Mouse (Mus musculus) heart, embryonic 10.5 days (tissue): ENCODE data around the gene Dock8. TPM values are rescaled to one million over a fixed set of nuclear protein-coding genes. Genes with fewer than 3 reads are reported as not detected.

ENCODE experiments used
- DNase-seq: peaks from one replicate; pipeline ENCODE4 v3.0.0-alpha.2; 2017; ENCODE audit warnings: low spot score
- H3K27ac ChIP-seq: fragments of 300-500 bp; sonication (generic); 2 replicates; pipeline ENCODE4 v1.5.1; 2016; ENCODE audit warnings: mild to moderate bottlenecking
- H3K27me3 ChIP-seq: fragments of 300-500 bp; sonication (generic); 2 replicates; pipeline ENCODE4 v1.6.1; 2016; ENCODE audit warnings: mild to moderate bottlenecking; ENCODE audit not compliant: poor library complexity, insufficient read depth, severe bottlenecking
- H3K36me3 ChIP-seq: fragments of 300-500 bp; sonication (generic); 2 replicates; pipeline ENCODE4 v1.6.1; 2016; ENCODE audit warnings: mild to moderate bottlenecking, moderate library complexity
- H3K4me1 ChIP-seq: fragments of 300-500 bp; sonication (generic); 2 replicates; pipeline ENCODE4 v1.6.1; 2016; ENCODE audit warnings: mild to moderate bottlenecking
- H3K4me3 ChIP-seq: fragments of 300-500 bp; sonication (generic); 2 replicates; pipeline ENCODE4 v1.5.1; 2016; ENCODE audit warnings: mild to moderate bottlenecking, moderate library complexity
- H3K9me3 ChIP-seq: fragments of 300-500 bp; sonication (generic); 2 replicates; pipeline ENCODE4 v1.6.1; 2016; ENCODE audit warnings: mild to moderate bottlenecking, moderate library complexity
- WGBS: fragments of 180-500 bp; shearing (Covaris S2); methylation state at CpG from one replicate; pipeline ENCODE4 v1.1.7; 2016; 5-methylcytosine and 5-hydroxymethylcytosine counted together
- polyA plus RNA-seq: library from polyadenylated mRNA; unstranded; fragments of >200 nt; fragmentation: Nextera tagmentation; extraction: Ambion mirVana; gene quantifications from 2 replicates; pipeline ENCODE4 v1.2.1, GENCODE M21; 2016

Gene Dock8
- polyA plus RNA-seq, 1 experiment from 2014 or later: 3.3 TPM

GRCm38 (mm10) chr19:24983857-24984498, 15.4 kb upstream of the Dock8 start:
- Histone ChIP-seq H3K9me3 (no peaks in the 10 kb centered on the region), H3K36me3 (no peaks in the 10 kb centered on the region), H3K4me3 (no peak overlapping the region), H3K27me3 (no peaks in the 10 kb centered on the region), H3K27ac (no peak overlapping the region), H3K4me1 (no peaks in the 10 kb centered on the region)
- no peak for DNase-seq
- 75% methylated on average over 7 of the region's 7 CpGs for WGBS

GRCm38 (mm10) chr19:24985045-24985444, 14.3 kb upstream of the Dock8 start:
- no peaks in the 10 kb centered on the region for H3K36me3 ChIP-seq
- DNase-seq: no peak
- H3K27ac ChIP-seq: no peak overlapping the region
- no peaks in the 10 kb centered on the region for H3K9me3 ChIP-seq
- no peak overlapping the region for H3K4me3 ChIP-seq
- no peaks in the 10 kb centered on the region for H3K4me1 ChIP-seq
- no peaks in the 10 kb centered on the region for H3K27me3 ChIP-seq
- 92% methylated on average over 2 of the region's 2 CpGs for WGBS

DNA sequence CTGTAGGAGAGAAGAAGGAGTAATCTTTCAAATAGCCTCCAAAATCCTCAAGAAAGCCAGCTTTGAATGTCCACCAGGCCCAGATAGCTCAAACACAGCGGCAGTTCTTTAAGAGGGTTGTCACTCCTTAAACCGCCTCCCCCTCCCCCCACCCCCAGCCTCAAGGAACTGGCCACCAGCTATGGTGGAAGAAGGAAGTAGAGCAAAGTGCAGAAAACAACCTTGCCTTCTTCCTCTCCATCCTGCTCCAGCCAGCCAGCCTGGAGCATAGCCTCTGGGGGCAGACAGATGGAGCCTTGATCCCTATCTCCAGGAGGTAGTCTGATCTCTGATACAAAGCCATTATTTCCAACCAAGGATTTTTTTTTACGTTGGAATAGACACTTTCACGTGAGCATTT, 12.0 kb upstream of the Dock8 start:
- no peak overlapping the region for H3K4me3 ChIP-seq
- H3K27me3 ChIP-seq: no peaks in the 10 kb centered on the region
- no peak for DNase-seq
- no peaks in the 10 kb centered on the region for H3K36me3 ChIP-seq
- H3K27ac ChIP-seq: no peak overlapping the region
- H3K4me1 ChIP-seq: no peaks in the 10 kb centered on the region
- 56% methylated on average over 4 of the region's 4 CpGs for WGBS
- no peaks in the 10 kb centered on the region for H3K9me3 ChIP-seq

DNA sequence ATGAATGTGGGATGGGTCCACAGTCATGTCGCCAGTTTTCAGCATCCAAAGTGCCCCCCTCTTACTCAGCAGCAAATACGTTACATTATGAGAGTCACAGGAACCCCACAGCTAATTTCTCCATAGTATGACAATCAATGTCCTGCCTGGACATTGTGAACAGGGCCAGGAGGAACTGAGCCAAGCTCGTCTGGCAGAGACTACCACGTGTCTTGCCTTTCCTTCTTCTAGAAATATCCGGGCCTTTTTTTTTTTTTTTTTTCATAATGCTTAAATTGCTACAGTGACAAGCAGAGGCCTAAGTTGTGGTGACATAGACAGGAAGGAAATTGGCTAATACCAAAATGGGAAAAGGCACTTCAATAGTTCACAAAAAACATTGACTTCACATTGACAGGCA, 10.5 kb upstream of the Dock8 start:
- WGBS: 80% methylated on average over 5 of the region's 5 CpGs
- no peak for DNase-seq
- H3K27ac ChIP-seq: no peak overlapping the region
- no peak overlapping the region for H3K4me3 ChIP-seq
- no peaks in the 10 kb centered on the region for H3K9me3 ChIP-seq
- H3K36me3 ChIP-seq: no peaks in the 10 kb centered on the region
- H3K4me1 ChIP-seq: no peaks in the 10 kb centered on the region
- H3K27me3 ChIP-seq: no peaks in the 10 kb centered on the region

DNA sequence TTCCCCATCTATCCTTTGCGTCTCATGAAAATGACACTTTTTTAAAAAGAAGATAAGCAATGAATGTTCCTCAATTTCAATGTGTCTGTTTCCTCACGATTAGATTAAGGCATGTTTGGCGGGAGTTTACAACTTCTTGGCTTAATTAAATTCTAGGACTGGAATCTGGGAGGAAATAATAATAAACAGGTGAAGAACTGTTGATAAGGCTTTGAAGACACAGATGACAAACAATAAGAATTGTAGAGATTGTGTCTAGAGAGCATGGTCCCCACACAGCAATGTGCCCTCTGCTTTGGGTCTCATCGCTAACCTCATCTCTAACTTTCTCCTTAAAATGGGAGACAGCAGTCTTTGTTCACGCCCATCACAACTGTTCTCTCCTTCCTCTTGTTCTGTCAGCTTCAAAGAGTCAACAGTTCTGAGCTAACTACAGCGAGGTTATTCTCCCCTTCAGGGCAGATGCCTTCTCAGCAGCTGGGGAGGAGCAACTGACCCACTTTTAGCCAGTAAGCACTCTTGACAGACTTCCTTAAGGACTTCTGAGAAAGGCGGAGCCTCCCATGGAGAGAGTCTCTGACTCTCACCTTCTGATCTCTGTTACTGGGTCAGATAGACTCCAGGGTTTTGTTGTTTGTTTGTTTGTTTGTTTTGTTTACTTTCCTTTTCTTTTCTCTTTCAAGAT, 9.1 kb upstream of the Dock8 start:
- no peak overlapping the region for H3K27ac ChIP-seq
- 59% methylated on average over 7 of the region's 7 CpGs for WGBS
- H3K4me3 ChIP-seq: no peak overlapping the region

DNA sequence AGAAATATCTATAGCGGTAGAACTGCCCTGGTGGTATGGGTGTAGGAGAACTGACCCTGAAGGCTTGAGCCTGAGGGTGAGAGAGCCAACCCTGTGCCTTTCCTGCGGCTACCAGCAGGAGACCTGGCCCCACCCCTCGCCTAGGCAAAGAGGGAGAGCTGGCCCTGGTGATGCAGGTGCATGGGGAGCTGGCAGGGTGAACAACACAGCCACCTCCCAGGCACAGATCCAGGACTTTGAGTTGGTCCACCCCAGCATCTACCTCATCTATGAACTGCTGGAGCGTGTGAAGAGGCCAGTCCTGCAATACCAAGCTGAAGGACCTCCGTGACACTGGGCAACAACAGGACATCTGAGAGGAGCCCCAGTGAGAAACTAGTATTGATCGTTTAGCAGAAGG, 5.8 kb upstream of the Dock8 start:
- H3K4me1 ChIP-seq: 0 out of 2 replicates have a peak, but pooled peaks cover 7% of the 10 kb centered on the region
- H3K27me3 ChIP-seq: peaks cover 25% of the 10 kb centered on the region
- H3K27ac ChIP-seq: no peak overlapping the region
- no peaks in the 10 kb centered on the region for H3K36me3 ChIP-seq
- no peak for DNase-seq
- 67% methylated on average over 6 of the region's 6 CpGs for WGBS
- H3K4me3 ChIP-seq: no peak overlapping the region
- no peaks in the 10 kb centered on the region for H3K9me3 ChIP-seq

More for the DNA sequence above, 9.1 kb upstream of the Dock8 start:
- no peaks in the 10 kb centered on the region for H3K9me3 ChIP-seq
- no peaks in the 10 kb centered on the region for H3K27me3 ChIP-seq
- DNase-seq: no peak
- no peaks in the 10 kb centered on the region for H3K36me3 ChIP-seq
- 0 out of 2 replicates have a peak, but pooled peaks cover 7% of the 10 kb centered on the region for H3K4me1 ChIP-seq

- H3K36me3 ChIP-seq: no peaks in the 10 kb centered on the region
- DNase-seq: no peak
- H3K4me1 ChIP-seq: 0 out of 2 replicates have a peak, but pooled peaks cover 7% of the 10 kb centered on the region
- H3K27me3 ChIP-seq: peaks cover 34% of the 10 kb centered on the region
- WGBS: 30% methylated on average over 8 of the region's 8 CpGs
- no peaks in the 10 kb centered on the region for H3K9me3 ChIP-seq
- no peak overlapping the region for H3K4me3 ChIP-seq
- no peak overlapping the region for H3K27ac ChIP-seq
These were observed 4.4 kb upstream of the Dock8 start for GRCm38 (mm10) chr19:24994900-24995299.

GRCm38 (mm10) chr19:24996815-24997704, 2.3 kb upstream of the Dock8 start:
- H3K27me3 ChIP-seq: peaks cover 55% of the 10 kb centered on the region
- no peak overlapping the region for H3K27ac ChIP-seq
- H3K36me3 ChIP-seq: no peaks in the 10 kb centered on the region
- H3K4me3 ChIP-seq: no peak overlapping the region
- no peaks in the 10 kb centered on the region for H3K9me3 ChIP-seq
- 58% methylated on average over 12 of the region's 12 CpGs for WGBS
- no peak for DNase-seq
- H3K4me1 ChIP-seq: 0 out of 2 replicates have a peak, but pooled peaks cover 7% of the 10 kb centered on the region

DNA sequence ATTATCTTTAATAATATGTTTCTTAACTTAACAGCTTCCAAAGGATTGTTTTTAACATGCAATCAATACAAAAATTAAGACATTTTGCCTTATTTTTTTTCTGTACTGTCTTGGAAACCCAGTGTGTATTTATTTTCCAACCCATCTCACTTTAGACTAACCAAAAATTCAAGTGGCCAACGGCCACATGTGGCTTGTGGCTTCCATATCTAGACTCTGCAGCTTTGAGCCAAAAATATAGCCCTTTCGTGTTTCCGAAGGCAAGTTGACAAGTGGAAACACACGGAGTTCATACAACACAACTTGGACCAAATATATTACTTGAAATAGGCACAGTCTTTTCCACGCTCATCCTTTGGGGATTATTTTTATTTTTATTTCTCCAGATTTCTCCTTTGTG, 773 bp upstream of the Dock8 start:
- Histone ChIP-seq H3K27ac (no peak overlapping the region), H3K9me3 (no peaks in the 10 kb centered on the region), H3K27me3 (peaks cover 59% of the 10 kb centered on the region), H3K36me3 (no peaks in the 10 kb centered on the region), H3K4me3 (peak overlapping the region; percentile 89; the same call in 1 of the 2 replicates), H3K4me1 (0 out of 2 replicates have a peak, but pooled peaks cover 7% of the 10 kb centered on the region)
- WGBS: 62% methylated on average over 5 of the region's 5 CpGs
- no peak for DNase-seq

- 17% methylated on average over 9 of the region's 9 CpGs for WGBS
- no peak overlapping the region for H3K27ac ChIP-seq
- peak overlapping the region; percentile 89 for H3K4me3 ChIP-seq
- H3K36me3 ChIP-seq: no peaks in the 10 kb centered on the region
- no peak for DNase-seq
- peaks cover 59% of the 10 kb centered on the region for H3K27me3 ChIP-seq
- peaks cover 4% of the 10 kb centered on the region; the same call in 1 of the 2 replicates for H3K4me1 ChIP-seq
- H3K9me3 ChIP-seq: no peaks in the 10 kb centered on the region
These were observed 819 bp downstream of the Dock8 start for GRCm38 (mm10) chr19:25000153-25000552.

- Histone ChIP-seq H3K9me3 (no peaks in the 10 kb centered on the region), H3K4me1 (peaks cover 4% of the 10 kb centered on the region; the same call in 1 of the 2 replicates), H3K4me3 (no peak overlapping the region), H3K27ac (no peak overlapping the region), H3K27me3 (peaks cover 45% of the 10 kb centered on the region), H3K36me3 (no peaks in the 10 kb centered on the region)
- no peak for DNase-seq
- WGBS: 89% methylated on average over 6 of the region's 6 CpGs
These were observed 2.7 kb downstream of the Dock8 start for GRCm38 (mm10) chr19:25002032-25002431.

DNA sequence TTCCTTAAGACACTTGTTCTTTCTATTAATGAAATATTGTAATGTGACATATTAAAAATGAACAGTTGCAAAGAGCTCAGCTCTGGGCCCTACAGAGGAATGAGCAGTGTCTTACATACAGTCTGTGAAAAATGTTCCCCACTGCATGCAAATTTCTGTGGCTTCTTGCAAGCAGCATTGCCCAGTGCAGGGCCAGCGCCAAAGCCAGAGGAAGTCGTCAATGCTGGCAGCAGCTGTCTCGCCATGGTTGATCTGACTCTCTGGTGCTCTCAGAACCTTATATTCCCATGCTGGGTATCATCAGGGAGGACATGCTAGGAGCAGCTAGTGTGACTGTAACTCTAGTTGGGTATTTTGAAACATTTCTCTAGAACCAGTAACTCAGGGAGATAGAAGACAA, 3.5 kb downstream of the Dock8 start:
- Histone ChIP-seq H3K36me3 (no peaks in the 10 kb centered on the region), H3K4me1 (peaks cover 4% of the 10 kb centered on the region; the same call in 1 of the 2 replicates), H3K4me3 (no peak overlapping the region), H3K27ac (no peak overlapping the region), H3K9me3 (no peaks in the 10 kb centered on the region), H3K27me3 (peaks cover 40% of the 10 kb centered on the region)
- DNase-seq: no peak
- WGBS: 71% methylated on average over 3 of the region's 3 CpGs

- Histone ChIP-seq H3K4me1 (peaks cover 4% of the 10 kb centered on the region; the same call in 1 of the 2 replicates), H3K4me3 (no peak overlapping the region), H3K36me3 (no peaks in the 10 kb centered on the region), H3K9me3 (no peaks in the 10 kb centered on the region), H3K27ac (no peak overlapping the region), H3K27me3 (peaks cover 33% of the 10 kb centered on the region)
- no peak for DNase-seq
- 65% methylated on average over 4 of the region's 4 CpGs for WGBS
These were observed 4.5 kb downstream of the Dock8 start for GRCm38 (mm10) chr19:25003810-25004209.
